Mouse (Mus musculus) stomach, embryonic 14.5 days (tissue): Measurements from ENCODE around the gene 4931406P16Rik. TPM values are rescaled to one million over a fixed set of nuclear protein-coding genes. Genes with fewer than 3 reads are reported as not detected.

Source experiments
- ATAC-seq: fragments of 200-750 bp; cut with Nextera tagmentation; 2 replicates; pipeline ENCODE4 v1.8.0; 2017; ENCODE audit warnings: low read depth, moderate TSS enrichment; ENCODE audit not compliant: insufficient number of reproducible peaks, insufficient read depth, low FRiP score
- H3K27ac ChIP-seq: fragments of 300-500 bp; sonication (generic); 2 replicates; pipeline ENCODE4 v1.5.1; 2014; ENCODE audit warnings: mild to moderate bottlenecking, low read length, moderate library complexity, mixed read lengths
- H3K27me3 ChIP-seq: fragments of 300-500 bp; sonication (generic); 2 replicates; pipeline ENCODE4 v1.6.1; 2014; ENCODE audit warnings: low read length, control low read depth, mixed read lengths; ENCODE audit not compliant: control insufficient read depth, insufficient read depth
- H3K36me3 ChIP-seq: fragments of 300-500 bp; sonication (generic); 2 replicates; pipeline ENCODE4 v1.6.1; 2014; ENCODE audit warnings: mild to moderate bottlenecking, control low read depth, low read length, moderate library complexity, mixed read lengths; ENCODE audit not compliant: control insufficient read depth, insufficient read depth
- H3K4me1 ChIP-seq: fragments of 300-500 bp; sonication (generic); 2 replicates; pipeline ENCODE4 v1.6.1; 2014; ENCODE audit warnings: low read length, control low read depth, mixed read lengths; ENCODE audit not compliant: control insufficient read depth, insufficient read depth
- H3K4me2 ChIP-seq: fragments of 300-500 bp; sonication (generic); replicated peaks from 2 replicates; pipeline ENCODE4 v1.6.1; 2014; ENCODE audit warnings: low read depth, low read length, control low read depth
- H3K4me3 ChIP-seq: fragments of 300-500 bp; sonication (generic); 2 replicates; pipeline ENCODE4 v1.5.1; 2014; ENCODE audit warnings: low read depth, low read length, control low read depth
- H3K9ac ChIP-seq: fragments of 300-500 bp; sonication (generic); replicated peaks from 2 replicates; pipeline ENCODE4 v1.6.1; 2014; ENCODE audit warnings: low read depth, mild to moderate bottlenecking, control low read depth, low read length, moderate library complexity, mixed read lengths
- H3K9me3 ChIP-seq: fragments of 300-500 bp; sonication (generic); 2 replicates; pipeline ENCODE4 v1.6.1; 2016; ENCODE audit warnings: low read depth, low read length, control low read depth; ENCODE audit not compliant: control insufficient read depth
- WGBS: fragments of 180-500 bp; shearing (Covaris S2); extraction: QIAGEN DNeasy Blood & Tissue Kit; methylation state at CpG from one replicate; pipeline ENCODE4 v1.1.7; 2014; 5-methylcytosine and 5-hydroxymethylcytosine counted together
- polyA plus RNA-seq: library from polyadenylated mRNA; unstranded; fragments of >200 nt; fragmentation: Nextera tagmentation; extraction: Ambion mirVana; gene quantifications from 2 replicates; pipeline ENCODE4 v1.2.1, GENCODE M21; 2014

The 4931406P16Rik gene
- polyA plus RNA-seq, 1 experiment from 2014 or later: 41.0 TPM

DNA sequence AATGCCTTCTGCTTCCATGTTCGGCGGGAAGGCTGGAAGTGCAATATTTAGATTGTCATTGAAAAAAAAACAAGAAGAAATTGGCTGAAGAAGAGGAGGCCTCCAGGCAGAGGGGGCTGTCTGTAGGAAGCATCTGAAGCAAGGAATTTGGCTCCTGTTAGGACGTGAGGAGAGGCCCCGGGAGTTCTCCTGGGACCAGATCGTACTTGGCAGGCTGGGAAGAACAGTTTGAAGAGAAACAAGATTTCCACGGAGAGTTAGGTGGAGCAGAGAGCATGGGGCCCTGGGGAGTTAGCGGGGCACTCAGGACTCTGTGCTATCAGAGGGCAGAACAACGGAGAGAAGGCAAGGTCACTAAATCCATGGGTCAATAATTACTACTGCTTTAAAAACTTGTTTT is 10.0 kb upstream of the 4931406P16Rik start:
- Histone ChIP-seq H3K4me1 (peaks cover 7% of the 10 kb centered on the region; the same call in 1 of the 2 replicates), H3K4me2 (no peak overlapping the region), H3K27me3 (no peaks in the 10 kb centered on the region), H3K36me3 (no peaks in the 10 kb centered on the region), H3K4me3 (no peak overlapping the region), H3K27ac (no peak overlapping the region), H3K9me3 (no peaks in the 10 kb centered on the region), H3K9ac (no peak overlapping the region)
- ATAC-seq: no peak
- 67% methylated on average over 8 of the region's 8 CpGs for WGBS

DNA sequence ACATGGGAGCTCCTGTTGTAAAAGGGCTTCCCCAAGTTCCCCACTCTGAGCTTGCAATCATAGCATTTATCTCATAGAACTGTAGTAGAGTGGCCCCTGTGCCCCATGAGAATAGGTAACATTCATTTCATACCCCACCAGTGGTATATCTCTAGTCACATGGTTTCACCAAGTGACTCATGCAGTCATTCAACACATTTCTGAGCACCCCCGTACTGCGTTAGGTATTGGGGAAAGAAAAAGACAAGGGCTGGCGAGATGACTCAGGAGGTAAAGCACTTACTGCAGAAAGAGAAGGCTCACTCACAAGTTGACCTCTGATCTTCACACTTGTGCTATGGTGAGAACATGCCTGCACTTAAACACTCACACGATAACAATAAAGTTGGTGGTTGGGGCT is 8.6 kb upstream of the 4931406P16Rik start:
- H3K27ac ChIP-seq: no peak overlapping the region
- H3K4me2 ChIP-seq: no peak overlapping the region
- no peak overlapping the region for H3K4me3 ChIP-seq
- H3K9me3 ChIP-seq: no peaks in the 10 kb centered on the region
- H3K9ac ChIP-seq: no peak overlapping the region
- H3K4me1 ChIP-seq: peaks cover 16% of the 10 kb centered on the region; the same call in 1 of the 2 replicates
- no peaks in the 10 kb centered on the region for H3K27me3 ChIP-seq
- WGBS: 85% methylated on average over 4 of the region's 4 CpGs
- no peak for ATAC-seq
- no peaks in the 10 kb centered on the region for H3K36me3 ChIP-seq

- 71% methylated on average over 5 of the region's 5 CpGs for WGBS
- Histone ChIP-seq H3K4me3 (no peak overlapping the region), H3K9ac (no peak overlapping the region), H3K36me3 (no peaks in the 10 kb centered on the region), H3K4me2 (no peak overlapping the region), H3K4me1 (peaks cover 16% of the 10 kb centered on the region; the same call in 1 of the 2 replicates), H3K27me3 (no peaks in the 10 kb centered on the region), H3K9me3 (no peaks in the 10 kb centered on the region), H3K27ac (no peak overlapping the region)
- no peak for ATAC-seq
These were observed 7.8 kb upstream of the 4931406P16Rik start for GRCm38 (mm10) chr7:34321119-34321518.

GRCm38 (mm10) chr7:34319957-34320356 is 6.6 kb upstream of the 4931406P16Rik start:
- ATAC-seq: peak; percentile 20; the same call in 1 of the 2 replicates
- WGBS: 47% methylated on average over 3 of the region's 3 CpGs
- H3K27me3 ChIP-seq: no peaks in the 10 kb centered on the region
- no peak overlapping the region for H3K4me3 ChIP-seq
- H3K36me3 ChIP-seq: no peaks in the 10 kb centered on the region
- H3K27ac ChIP-seq: no peak overlapping the region
- no peak overlapping the region for H3K9ac ChIP-seq
- H3K4me2 ChIP-seq: no peak overlapping the region
- H3K4me1 ChIP-seq: peaks cover 16% of the 10 kb centered on the region; the same call in 1 of the 2 replicates
- no peaks in the 10 kb centered on the region for H3K9me3 ChIP-seq

- peaks cover 16% of the 10 kb centered on the region; the same call in 1 of the 2 replicates for H3K4me1 ChIP-seq
- no peak overlapping the region; the same call in 1 of the 2 replicates for H3K27ac ChIP-seq
- no peak overlapping the region for H3K4me2 ChIP-seq
- H3K36me3 ChIP-seq: no peaks in the 10 kb centered on the region
- H3K4me3 ChIP-seq: no peak overlapping the region
- no peak for ATAC-seq
- 75% methylated on average over 2 of the region's 2 CpGs for WGBS
- H3K27me3 ChIP-seq: no peaks in the 10 kb centered on the region
- no peak overlapping the region for H3K9ac ChIP-seq
- no peaks in the 10 kb centered on the region for H3K9me3 ChIP-seq
These were observed 5.8 kb upstream of the 4931406P16Rik start for GRCm38 (mm10) chr7:34319123-34319522.

- Histone ChIP-seq H3K4me2 (no peak overlapping the region), H3K27me3 (no peaks in the 10 kb centered on the region), H3K4me3 (no peak overlapping the region), H3K27ac (peak overlapping the region; percentile 81), H3K4me1 (peaks cover 16% of the 10 kb centered on the region; the same call in 1 of the 2 replicates), H3K36me3 (no peaks in the 10 kb centered on the region), H3K9me3 (no peaks in the 10 kb centered on the region), H3K9ac (no peak overlapping the region)
- peak; percentile 24; the same call in 1 of the 2 replicates for ATAC-seq
- WGBS: 36% methylated on average over 7 of the region's 7 CpGs
These were observed 4.6 kb upstream of the 4931406P16Rik start for GRCm38 (mm10) chr7:34317901-34318476.

GRCm38 (mm10) chr7:34312786-34313442 is 437 bp downstream of the 4931406P16Rik start:
- Histone ChIP-seq H3K27ac (peak overlapping the region; percentile 78), H3K36me3 (no peaks in the 10 kb centered on the region), H3K4me3 (peak overlapping the region; percentile 77), H3K27me3 (no peaks in the 10 kb centered on the region), H3K9me3 (no peaks in the 10 kb centered on the region), H3K4me1 (peaks cover 16% of the 10 kb centered on the region; the same call in 1 of the 2 replicates), H3K4me2 (peak overlapping the region; percentile 67), H3K9ac (peak overlapping the region; percentile 78)
- peak; percentile 85 for ATAC-seq
- WGBS: 0% methylated on average over 63 of the region's 73 CpGs

DNA sequence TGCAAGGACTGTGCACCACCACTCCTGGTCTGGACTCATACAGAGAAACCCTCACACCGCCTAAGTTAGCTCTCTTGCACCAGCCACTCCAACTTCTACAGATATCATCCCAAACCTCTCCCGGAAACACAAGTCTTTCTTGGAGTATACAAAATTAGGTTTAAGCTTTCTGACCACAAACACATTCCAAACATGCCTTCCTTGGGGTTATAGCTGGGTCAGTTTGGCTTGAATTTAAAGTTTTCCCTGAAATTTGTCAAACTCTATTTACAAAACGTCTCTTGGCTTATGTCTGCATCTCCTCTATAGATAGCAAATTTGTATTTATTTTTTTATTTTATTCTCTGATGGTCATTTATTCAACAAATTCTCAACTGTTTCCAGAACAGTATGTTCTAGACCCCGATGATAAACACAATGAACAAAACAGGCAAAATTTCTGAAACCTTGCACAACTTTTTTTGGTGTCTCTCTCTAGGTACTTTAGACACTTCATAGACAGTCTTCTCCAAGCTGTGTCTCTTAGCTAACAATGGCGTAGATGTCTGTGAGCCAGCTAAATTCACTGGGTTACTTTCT is 4.1 kb downstream of the 4931406P16Rik start:
- no peak overlapping the region for H3K27ac ChIP-seq
- no peaks in the 10 kb centered on the region for H3K36me3 ChIP-seq
- H3K9me3 ChIP-seq: no peaks in the 10 kb centered on the region
- WGBS: 46% methylated on average over 5 of the region's 5 CpGs
- ATAC-seq: no peak
- peaks cover 12% of the 10 kb centered on the region; the same call in 1 of the 2 replicates for H3K4me1 ChIP-seq
- no peak overlapping the region for H3K4me2 ChIP-seq
- no peaks in the 10 kb centered on the region for H3K27me3 ChIP-seq
- H3K4me3 ChIP-seq: no peak overlapping the region
- H3K9ac ChIP-seq: no peak overlapping the region
